Mouse (Mus musculus): ENCODE data around the gene Epb41l2.

Epb41l2 gene

DNA sequence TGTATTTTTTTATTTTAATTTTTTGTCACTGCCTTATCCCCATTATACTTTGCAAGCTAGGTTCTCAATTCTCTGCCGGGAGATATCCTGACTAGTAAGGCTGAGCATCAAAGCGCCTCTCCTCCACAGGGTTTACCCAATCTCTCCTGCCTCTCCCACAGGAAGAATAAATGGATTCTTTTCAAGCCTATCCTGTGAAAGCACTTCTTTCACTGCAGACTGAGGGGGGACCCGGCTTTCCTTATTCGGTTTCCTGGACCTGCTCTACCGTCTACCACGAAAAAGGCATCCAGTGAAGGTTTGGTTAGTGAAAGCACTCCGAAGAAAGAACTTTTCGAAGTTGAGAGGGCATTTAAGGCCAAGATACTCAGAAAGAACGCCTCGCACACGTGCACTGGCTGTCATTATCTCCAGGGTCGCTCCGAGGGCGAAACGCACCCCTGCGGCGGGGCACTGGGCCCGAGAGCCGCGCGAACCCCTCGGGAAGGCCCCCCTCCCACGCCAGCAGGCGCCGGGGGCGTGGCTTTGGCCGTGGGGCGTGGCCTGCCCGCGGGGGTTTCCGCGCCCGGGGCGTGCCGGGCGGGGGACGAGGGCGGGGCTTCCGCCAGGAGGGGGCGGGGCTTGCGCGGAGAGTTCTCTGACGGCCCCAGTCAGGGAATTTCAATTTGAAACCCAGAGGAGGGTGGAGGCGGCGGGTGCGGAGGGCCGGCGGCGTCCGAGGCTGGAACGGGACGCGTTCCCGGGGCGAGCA is at the start of gene Epb41l2:
Epb41l2 (plus strand) TSS at position 591 of the 751 bp plus-strand sequence.
- DNase-seq (ENCODE audit: extremely low spot score, low read depth, low spot score), result no peak

DNA sequence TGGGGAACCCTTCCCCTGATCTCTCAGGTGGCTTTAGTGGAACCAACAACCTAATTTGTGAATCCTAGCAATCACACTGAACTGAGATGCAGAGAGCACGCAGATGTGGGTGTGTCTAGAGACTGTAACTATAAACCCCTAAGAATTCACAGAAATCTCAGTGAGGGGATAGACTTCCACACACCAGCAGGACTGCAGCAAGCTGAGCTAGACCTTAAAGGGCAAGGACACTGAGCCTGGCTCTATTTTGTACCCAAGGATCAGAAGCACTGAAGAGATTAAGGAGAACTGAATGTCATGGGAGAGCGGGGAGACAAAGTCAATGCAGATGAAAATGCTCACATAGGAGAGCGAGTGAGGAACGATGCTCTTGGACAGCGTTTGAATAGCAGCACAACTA is 49.6 kb upstream of the Epb41l2 start:
- no peak for DNase-seq (ENCODE audit: extremely low spot score, low read depth, low spot score)

DNA sequence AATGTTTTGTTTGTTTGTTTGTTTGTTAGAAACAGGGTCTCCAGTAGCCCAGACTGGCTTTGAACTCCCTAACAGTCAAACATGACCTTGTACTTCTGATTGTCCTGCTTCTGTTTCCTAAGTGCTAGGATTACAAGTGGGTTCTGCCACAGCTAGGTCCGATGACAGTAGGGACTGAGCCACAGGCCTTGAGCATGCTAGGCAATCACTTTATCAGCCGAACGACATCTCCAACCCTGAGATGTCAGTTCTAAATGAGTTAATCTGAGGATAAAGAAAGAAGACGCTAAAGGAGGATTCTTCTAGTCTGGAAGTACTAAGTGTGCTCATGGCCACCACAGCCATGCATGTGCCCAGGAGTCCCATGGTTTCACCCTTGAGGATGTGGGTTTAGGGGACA is 48.9 kb upstream of the Epb41l2 start:
- no peak for DNase-seq (ENCODE audit: extremely low spot score, low read depth, low spot score)

DNA sequence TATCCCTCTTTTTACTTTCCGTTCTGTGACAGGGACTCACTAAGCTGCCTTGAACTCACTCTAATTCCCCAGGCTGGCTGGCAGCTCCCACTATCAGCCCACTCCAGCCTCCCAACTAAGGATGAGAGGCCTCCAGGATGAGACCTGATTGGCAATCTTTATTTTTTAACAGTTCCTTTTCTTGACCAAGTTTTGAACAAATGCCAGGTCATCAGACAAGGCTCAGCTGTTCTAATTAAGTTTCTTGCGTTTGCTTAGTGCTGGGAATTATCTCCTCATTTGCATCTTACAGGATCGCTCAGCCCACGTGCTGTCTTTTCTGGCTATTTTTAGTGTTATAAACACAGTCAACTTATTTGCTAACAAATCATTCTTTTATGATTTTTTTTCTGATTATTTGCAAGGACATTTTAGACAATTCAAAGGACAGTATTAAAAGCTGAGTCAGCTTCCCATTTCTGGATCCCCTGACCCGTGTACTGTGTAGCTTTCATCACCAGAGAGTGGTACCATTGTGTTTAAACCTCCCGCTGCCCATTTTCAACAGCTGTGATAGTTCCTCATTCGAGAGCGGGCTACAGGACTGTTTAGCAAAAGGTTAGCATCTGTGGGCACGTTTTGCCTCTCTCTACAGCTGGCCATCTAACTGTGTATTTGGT is 47.9 kb upstream of the Epb41l2 start:
- no peak for DNase-seq (ENCODE audit: extremely low spot score, low read depth, low spot score)

DNA sequence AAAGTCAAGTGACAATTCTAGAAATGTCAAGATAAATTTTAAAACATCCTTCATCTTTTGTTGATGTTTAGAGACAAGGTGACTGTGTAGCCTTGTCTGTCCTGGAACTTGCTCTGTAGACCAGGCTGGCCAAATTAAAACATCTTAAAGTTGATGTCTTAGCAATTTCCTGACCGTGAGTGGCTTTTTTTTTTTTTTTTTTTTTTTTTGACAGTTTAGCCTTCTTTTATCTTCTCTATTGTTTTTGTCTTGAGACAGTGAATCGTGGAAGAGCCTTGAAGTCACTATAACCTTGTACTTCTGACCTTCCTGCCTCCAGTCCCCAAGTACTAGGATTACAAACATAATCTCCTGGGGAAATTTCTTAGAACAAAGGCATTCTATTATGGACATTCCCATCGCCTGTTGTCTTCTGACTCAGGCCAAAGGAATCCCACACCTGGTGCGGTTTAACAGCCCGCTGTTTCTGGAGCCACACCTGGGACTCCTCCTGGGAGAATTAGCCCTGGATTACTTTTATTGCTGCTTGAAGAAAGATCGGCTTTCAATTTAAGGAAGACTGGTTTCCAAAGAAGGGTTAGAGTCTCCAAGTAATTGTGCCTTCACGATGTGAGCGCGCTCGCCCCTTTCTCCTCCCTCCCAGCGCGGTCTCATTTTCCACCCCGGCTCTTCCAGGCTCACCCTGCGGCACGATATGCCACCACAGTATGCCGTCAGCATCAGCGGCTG is 45.6 kb upstream of the Epb41l2 start:
- DNase-seq (ENCODE audit: extremely low spot score, low read depth, low spot score), result peak; percentile 79

DNA sequence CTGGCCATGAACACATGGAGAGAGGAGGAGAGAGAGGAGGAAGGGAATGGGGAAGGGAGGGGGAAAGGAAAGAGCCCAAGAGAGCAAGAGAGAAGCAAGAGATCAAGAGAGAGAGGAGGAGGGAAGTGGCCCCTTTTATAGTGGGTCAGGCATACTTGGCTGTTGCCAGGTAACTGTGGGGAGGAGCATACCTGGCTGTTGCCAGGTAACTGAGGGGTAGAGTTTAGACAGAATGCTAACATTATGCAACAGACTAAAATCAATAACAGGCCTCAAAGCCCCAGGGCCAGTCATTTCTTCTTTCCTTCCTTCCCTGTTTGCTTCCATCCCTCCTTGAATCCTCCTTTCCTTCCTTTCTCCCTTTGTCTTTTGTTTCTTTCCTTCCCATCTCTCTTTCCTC is 41.9 kb upstream of the Epb41l2 start:
- no peak for DNase-seq (ENCODE audit: extremely low spot score, low read depth, low spot score)

DNA sequence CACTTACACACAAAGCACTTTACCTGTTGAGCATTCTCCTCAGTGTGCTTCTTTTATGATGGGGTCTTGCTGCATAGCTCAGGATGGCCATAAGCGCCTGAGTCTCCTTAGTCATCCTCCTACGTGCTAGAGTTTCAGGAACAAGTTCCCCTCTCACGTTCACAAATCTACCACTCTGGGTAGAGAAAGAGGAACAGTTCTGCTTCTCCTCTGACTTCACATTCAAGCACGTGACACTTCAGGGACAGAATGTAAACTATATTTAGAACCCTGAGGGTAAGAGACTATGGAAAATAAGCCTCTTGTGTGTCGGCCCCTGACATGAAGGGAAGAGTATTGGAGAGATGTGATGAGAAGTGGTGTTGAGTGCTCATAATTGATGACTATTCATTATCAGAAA is 41.2 kb upstream of the Epb41l2 start:
- no peak for DNase-seq (ENCODE audit: extremely low spot score, low read depth, low spot score)

DNA sequence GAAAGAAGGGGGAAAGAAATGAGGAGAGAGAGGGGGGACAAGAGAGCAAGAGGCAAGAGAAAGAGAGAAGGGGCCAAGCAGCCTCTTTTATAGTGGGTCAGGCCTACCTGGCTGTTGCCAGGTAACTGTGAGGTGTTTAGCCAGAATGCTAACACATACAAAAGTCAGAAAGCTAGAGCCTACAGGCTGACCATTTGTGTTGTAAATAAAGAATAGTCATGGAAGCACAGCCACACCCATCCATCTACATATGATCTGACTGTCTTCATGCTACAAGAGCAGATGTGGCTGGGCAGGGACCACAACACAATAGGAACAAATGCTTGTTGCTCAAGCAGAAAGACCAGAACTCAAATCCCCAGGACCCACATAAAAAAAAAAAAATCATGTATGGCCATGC is 40.1 kb upstream of the Epb41l2 start:
- no peak for DNase-seq (ENCODE audit: extremely low spot score, low read depth, low spot score)

DNA sequence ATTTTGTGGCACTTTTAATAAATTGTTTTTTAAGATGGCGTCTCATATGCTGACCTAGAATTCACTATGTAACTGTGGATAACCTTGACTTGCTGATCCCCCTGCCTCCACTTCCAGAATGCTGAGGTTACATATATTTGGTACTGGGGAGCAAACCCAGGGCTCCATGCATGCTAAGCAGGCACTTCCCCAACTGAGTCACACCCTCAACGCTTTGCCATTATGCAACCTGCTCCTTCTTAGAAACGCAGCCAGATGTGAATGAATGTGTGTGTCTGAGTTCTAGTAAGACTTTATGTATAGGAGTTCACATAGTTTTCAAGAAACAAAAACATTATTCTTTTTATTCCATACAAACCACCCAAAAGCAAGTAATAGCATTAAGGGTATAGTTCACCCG is 38.4 kb upstream of the Epb41l2 start:
- DNase-seq (ENCODE audit: extremely low spot score, low read depth, low spot score), result no peak

DNA sequence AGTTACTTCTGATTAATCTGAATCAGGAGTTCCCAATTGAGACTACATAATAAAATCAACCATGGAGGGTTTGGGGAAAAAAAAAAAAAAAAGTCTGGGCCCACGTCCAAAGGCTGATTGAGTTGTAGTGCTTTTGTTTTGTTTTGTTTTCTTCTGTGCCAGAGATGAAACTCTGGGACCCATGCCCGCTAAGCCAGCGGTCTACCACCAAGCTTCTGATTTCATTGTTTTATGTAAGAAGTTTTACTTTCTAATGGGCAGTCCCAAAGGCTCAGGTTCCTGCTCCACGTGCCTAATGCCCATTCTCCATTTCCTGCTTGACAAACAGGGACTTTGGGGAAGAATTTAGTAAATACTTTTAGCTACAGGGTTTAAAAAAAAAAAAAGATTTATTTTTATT is 33.9 kb upstream of the Epb41l2 start:
- no peak for DNase-seq (ENCODE audit: extremely low spot score, low read depth, low spot score)

DNA sequence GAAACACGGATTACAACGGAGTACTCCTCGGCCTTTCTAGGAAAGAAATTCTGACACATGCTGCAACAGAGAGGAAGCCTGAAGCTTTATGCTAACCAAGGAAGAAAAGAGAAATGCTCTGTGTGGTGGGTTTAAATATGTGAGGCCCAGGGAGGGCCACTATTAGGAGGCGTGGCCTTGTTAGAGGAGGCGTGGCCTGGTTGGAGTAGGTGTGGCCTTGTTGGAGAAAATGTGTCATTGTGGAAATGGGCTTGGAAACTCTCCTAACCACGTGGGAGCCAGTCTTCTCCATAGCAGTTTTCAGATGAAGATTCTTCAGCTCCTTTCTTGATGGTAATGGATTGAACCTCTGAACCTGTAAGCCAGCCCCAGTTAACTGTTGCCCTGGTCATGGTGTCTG is 32.1 kb upstream of the Epb41l2 start:
- DNase-seq (ENCODE audit: extremely low spot score, low read depth, low spot score), result no peak

DNA sequence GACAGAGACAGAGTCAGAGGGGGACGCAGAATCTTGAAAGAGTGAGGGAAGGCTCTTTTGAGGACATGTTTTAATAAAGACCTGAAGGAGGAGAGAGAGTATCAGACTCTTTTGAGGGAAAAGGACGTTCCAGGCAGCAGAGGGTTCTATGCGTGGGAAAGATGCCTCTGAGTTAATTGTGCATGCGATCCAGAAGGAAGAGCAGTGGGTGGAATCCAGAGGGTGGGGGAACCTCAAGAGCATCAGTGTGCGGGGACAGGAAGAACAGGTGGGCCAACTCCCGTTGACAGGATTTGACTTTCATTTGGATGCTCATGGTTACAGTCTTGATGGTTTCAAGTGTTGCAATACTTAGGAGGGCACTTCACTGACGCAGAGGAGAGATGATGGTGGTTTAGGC is 29.5 kb upstream of the Epb41l2 start:
- no peak for DNase-seq (ENCODE audit: extremely low spot score, low read depth, low spot score)

DNA sequence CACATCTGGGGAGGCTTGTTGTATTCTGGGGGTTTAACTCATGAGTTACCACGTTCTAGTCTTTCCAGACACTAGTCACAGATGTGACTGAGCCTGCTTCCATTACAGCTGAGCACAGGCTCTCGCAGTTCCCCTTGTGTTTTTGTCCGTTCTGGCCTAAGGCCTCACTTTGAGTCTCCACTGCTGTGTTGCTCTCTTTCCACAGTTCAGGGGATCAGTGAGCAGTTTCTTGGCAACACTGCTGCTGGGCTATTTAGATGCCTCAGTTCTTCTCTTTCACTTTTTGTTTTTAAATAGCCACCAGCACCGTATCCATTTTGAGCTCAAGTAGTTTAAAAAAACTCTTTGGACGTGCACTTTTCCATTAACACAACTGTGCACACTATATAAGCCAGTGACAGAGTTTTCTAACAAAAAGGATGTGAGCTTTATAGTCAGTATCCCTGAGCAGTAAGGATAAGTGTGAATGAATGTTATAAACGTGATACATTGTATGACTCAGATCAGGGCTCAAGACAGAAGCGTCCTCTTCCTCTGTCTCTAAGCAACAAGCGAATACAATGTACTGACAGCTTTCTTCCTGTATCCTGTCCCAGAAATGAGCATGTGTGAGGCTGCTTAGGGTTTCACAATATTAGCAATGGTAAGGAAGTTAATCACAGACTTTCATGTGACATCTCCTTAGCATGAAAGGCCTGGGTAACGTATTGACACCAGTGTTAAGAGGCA is 28.1 kb upstream of the Epb41l2 start:
- no peak for DNase-seq (ENCODE audit: extremely low spot score, low read depth, low spot score)

DNA sequence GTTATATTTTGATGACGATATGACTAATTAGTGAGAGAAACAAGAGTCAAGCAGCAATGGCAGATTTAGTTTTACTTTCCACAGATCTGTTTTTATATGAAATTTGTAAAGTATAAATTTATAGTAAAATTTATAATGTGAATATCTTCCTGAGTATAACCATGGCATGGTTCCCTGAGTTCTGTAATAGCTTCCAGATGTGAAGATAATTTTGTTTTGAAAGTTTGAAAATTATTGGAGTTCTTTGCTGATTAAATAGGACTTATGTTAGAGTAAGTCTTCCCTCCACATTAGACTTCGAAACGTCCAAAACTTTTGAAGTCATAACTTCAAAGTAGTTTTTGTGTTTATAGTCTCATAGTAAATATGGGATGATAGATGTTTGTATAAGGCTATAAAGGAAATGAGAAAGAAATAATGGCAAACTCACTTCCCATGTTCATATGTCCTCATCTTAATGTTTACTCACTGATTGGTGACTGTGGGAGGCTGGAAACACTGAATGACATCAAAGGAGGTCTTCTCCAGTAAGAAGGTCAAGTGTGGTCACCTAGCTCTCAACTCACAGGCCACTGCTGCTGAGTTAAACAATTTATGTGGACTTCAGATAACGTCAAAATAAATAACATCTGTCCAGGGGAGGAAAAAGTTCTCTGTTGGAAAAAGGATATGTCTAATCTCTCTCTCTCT is 26.1 kb upstream of the Epb41l2 start:
- no peak for DNase-seq (ENCODE audit: extremely low spot score, low read depth, low spot score)

DNA sequence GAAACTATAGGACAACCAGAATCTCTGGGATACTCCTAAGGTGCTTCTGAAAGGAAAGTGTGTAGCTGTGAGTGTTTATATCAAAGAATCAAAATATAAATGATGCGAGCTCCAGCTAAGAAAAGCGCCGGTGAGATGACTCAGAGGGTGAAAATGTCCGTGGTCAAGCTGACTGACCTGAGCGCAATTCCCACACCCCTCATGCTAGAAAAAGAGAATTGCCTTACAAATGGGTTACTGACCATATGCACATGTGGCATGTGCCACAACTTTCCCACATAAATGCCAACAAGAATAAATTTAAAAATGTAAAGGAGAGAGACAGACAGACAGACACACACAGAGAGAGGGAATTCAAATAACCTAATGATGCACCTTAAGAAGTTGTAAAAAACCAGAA is 18.9 kb upstream of the Epb41l2 start:
- no peak for DNase-seq (ENCODE audit: extremely low spot score, low read depth, low spot score)

DNA sequence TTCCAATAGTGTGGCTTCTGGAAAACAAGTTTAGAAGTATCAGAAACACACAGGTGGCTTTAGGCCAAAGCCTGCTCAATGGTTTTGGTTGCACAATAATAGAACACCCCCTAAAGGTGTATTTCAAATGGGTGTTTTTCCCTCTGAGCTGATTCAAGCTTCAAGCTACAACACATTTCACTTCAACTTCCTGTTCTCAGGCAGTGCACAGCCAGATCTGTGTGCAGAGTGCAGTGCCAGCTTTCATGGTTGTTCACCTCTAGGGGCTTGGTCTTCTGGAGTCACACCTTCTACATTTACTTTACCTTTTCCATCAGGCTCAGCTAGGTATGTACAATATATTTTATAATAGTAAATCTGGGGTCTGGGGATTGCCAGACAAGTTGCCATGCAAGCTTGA is 16.8 kb upstream of the Epb41l2 start:
- DNase-seq (ENCODE audit: extremely low spot score, low read depth, low spot score), result no peak

DNA sequence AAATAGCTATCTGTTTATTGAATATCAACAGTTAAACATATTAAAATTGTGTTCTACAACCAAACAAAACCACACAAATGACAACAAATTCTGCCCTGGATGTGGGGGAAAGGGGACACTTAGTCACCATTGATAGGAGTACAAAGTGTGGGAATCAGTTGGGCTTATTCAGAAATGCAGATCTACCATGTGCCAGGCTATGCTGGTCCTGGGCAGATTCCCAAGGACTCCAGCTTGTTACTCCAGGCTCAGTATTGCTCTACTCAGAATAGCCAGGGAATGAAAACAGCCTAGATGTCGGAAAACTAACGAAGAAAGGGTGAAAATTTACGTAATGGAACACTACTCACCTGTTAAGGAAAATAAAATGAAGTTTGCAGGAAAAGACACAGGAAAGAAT is 5.7 kb upstream of the Epb41l2 start:
- no peak for DNase-seq (ENCODE audit: extremely low spot score, low read depth, low spot score)

DNA sequence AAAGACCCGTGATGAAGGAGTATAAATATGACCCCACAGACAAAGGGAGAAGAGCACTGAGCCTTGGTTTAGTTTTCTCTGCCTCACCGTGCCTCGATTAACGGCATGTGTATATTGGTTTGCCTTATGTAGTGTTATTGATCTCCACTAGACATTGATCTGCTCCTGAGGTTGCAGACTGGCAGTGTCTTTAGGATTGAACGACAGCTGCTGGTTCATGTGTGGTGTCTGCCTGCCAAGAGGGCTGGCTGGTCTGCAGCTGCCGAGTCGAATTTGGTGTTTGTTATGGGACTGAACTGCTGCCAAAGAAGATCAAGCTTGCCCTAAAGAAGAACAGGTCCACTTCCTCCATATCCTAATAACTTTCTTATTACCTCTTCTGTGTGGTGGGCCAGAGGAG is 5.2 kb upstream of the Epb41l2 start:
- DNase-seq (ENCODE audit: extremely low spot score, low read depth, low spot score), result no peak

DNA sequence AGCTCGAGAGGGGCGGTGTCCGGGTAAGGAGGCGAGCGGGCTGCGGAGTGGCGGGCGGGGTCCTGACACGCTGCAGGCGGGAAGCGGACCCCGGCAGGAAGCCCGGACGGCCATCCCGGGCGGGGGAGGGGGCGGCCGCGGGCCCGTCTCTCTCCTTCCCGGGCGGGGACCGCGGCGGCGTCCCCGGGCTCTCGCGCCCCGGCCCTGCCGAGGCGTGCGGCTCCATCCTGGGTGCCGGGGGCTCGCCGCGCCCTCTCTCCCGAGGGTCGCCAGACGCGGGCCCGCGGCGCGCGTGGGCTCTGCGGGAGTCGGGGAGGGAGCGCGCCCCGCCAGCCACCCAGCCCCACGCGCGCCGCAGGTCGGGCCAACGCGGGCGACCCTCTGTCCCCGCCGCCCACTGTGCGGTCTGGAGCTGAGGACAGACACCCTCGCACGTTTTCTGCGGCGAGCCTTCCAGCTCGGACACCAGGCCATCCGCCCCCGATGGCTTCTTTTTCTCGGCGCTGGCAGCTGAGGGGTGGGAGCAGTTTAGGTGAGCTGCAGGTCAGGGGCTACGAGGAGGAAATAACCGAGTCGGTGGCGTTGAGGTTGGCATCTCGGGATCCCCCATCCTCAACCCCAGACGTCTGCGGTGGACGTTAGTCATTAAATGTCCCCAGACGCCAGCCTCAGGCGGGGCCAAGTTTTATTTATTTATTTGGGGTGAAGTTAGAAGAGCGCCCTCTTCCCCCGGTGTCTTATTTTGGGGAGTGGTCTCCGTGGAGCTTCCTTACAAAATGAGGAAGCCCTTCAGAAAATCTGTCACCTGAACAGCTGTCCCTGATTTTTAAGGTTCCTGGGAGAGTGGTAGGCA is 587 bp downstream of the Epb41l2 start:
- DNase-seq (ENCODE audit: extremely low spot score, low read depth, low spot score), result no peak

DNA sequence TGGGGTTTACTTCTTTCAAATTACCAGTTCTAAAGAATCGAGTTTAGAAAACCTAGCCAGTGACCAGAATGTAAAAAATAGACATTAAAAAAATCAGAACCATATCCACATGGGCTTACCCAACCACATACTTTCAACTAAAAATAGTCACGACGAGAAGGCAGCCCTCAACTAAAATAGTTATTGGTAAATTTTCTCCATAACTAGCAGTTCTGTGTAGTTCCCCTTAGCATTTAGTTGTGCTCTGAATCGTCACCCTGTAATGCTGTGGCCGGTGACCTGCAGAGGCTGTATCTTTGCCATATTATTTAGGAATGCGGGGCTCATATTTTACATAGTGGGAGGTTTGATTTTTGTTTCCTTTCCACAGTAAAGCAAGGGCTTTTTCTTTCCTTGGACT is 2.6 kb downstream of the Epb41l2 start:
- no peak for DNase-seq (ENCODE audit: extremely low spot score, low read depth, low spot score)

Measured in hindlimb bud, embryonic 11.5 days (tissue).